Mouse (Mus musculus): Measurements from ENCODE around the gene Gtse1. TPM values are rescaled to one million over a fixed set of nuclear protein-coding genes. Genes with fewer than 3 reads are reported as not detected.

Gtse1 gene
- total RNA-seq, 2 experiments from 2014 or later: 8.9 to 10.1 TPM

- no peak for DNase-seq (ENCODE audit: low spot score in 2 of 2)
Measured at GRCm38 (mm10) chr15:85919892-85920248, 60.3 kb downstream of the Gtse1 start.

- no peak for DNase-seq (ENCODE audit: low spot score in 2 of 2)
Measured at GRCm38 (mm10) chr15:85921855-85922254, 62.3 kb downstream of the Gtse1 start.

Other genes starting within 250 kb of the Gtse1 start
- 10 to 100 TPM; 17.2 to 29.4 TPM for gene Ppara, start 124.8 kb upstream of the Gtse1 start, total RNA-seq (2021)
- gene Cdpf1, start 48.0 kb upstream of the Gtse1 start, total RNA-seq (2021): 10 to 100 TPM; 22.3 TPM
- under 1 TPM; 0.45 to 0.48 TPM for gene Pkdrej, start 38.0 kb upstream of the Gtse1 start, total RNA-seq (2021)
- 10 to 100 TPM; 14.5 to 15.2 TPM for gene Ttc38, start 27.4 kb upstream of the Gtse1 start, total RNA-seq (2021)
- 10 to 100 TPM; 50.2 to 51.1 TPM for gene Trmu, start 19.6 kb downstream of the Gtse1 start, total RNA-seq (2021)
- 10 to 100 TPM; 11.0 to 14.8 TPM for gene Celsr1, start 174.0 kb downstream of the Gtse1 start, total RNA-seq (2021)
- 10 to 100 TPM; 22.9 to 23.1 TPM for gene Gramd4, start 197.9 kb downstream of the Gtse1 start, total RNA-seq (2021)

Measured in adrenal gland, postnatal 4 days (tissue).